Mouse (Mus musculus): ENCODE results near the gene Sept5.

Gene Sept5

DNA sequence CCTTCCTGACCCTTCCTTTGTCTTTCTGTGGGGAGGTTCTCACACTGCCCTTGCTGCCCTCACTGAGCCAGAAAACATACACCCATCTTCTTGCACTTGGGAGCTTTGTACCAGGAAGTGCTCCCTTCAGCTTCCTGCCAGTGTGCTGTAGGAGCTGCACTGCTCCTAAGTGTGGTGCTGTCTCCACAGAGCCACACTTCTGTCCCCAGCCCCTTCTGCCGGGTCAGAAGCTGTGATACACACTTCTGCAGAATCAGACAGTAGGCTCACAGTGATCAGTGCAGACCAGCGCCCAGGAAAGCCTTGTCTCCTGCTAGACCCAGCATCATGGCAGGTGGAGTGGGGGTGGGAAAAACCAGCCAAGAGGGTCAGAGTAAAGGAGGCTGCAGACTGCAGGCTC, 3.1 kb upstream of the Sept5 start:
- DNase-seq (ENCODE audit: low read depth), result no peak

DNA sequence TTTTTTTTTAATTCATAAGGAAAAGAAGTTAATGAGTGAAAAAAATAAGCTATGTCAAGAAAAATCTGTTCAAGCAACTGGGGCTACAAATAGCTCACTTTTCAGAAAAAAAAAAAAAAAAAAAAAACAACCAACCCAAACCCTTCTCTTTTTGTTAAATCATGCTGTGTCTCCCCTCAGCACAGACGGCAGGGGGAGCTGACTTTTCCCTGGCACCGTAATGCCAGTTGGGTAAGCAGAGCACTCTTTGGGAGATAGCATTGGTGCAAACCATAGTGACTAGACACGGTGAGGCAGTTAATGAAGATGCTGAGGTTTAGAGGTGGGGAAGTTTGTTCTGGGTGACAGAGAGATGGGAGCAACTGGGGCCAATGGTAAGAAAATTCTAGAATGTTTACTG, 2.3 kb upstream of the Sept5 start:
- DNase-seq (ENCODE audit: low read depth), result no peak

GRCm38 (mm10) chr16:18631141-18631540, 1.4 kb upstream of the Sept5 start:
- DNase-seq (ENCODE audit: low read depth), result no peak

DNA sequence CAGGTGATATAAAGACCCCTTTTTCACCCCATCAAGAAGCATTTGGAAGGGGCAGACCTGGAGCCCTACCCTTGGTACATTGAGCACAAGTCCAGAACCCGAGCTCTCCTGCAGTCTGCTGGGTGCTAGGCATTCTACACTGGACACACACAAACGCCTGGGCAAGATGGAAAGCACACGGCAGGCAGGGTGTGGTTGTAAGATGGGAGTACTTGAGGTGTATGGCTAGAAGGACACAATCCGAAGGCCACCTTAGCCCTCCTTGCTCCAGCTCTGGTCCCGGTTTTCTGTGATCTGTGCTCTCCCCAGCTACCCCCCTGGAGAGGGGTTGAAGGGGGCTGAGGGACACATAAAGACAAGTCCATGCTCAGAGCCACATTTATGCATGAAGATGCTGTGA, 537 bp upstream of the Sept5 start:
- no peak for DNase-seq (ENCODE audit: low read depth)

GRCm38 (mm10) chr16:18628948-18629340, 810 bp downstream of the Sept5 start:
- DNase-seq (ENCODE audit: low read depth), result no peak

- DNase-seq (ENCODE audit: low read depth), result no peak
Observed at GRCm38 (mm10) chr16:18628206-18628947, 1.4 kb downstream of the Sept5 start.

- DNase-seq (ENCODE audit: low read depth), result no peak
Observed at GRCm38 (mm10) chr16:18627163-18627562, 2.6 kb downstream of the Sept5 start.

GRCm38 (mm10) chr16:18626376-18626878, 3.3 kb downstream of the Sept5 start, which contains the start of gene Gm49601:
Gene Gm49601 (minus strand): TSS chr16:18626427.
- DNase-seq (ENCODE audit: low read depth), result peak; percentile 66

- no peak for DNase-seq (ENCODE audit: low read depth)
Observed at GRCm38 (mm10) chr16:18625791-18626311, 3.9 kb downstream of the Sept5 start.

GRCm38 (mm10) chr16:18625097-18625496, 4.7 kb downstream of the Sept5 start:
- no peak for DNase-seq (ENCODE audit: low read depth)

GRCm38 (mm10) chr16:18624641-18625040, 5.1 kb downstream of the Sept5 start:
- no peak for DNase-seq (ENCODE audit: low read depth)

GRCm38 (mm10) chr16:18623751-18624540, 5.8 kb downstream of the Sept5 start:
- no peak for DNase-seq (ENCODE audit: low read depth)

- DNase-seq (ENCODE audit: low read depth), result no peak
Observed at GRCm38 (mm10) chr16:18622916-18623750, 6.6 kb downstream of the Sept5 start.

- DNase-seq (ENCODE audit: low read depth), result no peak
Observed at GRCm38 (mm10) chr16:18622019-18622418, 7.7 kb downstream of the Sept5 start, which contains the start of gene Gp1bb. Gene Gp1bb (minus strand): TSS chr16:18622403.

DNA sequence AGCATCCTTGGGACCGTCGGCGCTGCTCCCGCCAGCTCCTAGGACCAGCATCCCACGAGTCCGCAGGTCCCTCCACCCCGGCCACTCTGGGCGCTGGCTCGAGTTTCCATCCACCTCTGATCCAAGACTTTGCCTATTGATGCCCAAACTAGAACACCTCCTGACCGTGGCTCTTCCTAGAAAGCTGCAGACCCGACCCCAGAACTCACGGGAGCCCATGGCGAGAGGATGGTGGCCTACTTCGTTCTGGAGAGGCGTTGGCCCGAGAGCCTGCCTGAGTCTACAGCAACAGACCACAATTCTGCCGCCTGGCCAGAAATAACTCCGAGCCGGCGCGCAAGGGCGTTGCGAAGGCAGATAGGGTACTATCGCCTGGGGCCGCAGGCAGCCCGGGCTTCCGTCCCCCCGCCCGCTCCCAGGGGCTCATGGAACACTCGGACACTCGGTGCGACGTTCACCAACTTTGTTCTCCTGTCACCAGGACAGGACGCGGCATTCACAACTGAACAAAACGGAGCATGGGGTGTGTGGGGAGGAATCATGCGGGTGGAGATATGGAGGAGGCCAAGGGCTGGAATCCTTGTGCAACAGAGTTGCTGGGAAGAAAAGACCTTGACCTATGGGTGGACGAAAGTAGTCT, 8.3 kb downstream of the Sept5 start:
- DNase-seq (ENCODE audit: low read depth), result no peak

GRCm38 (mm10) chr16:18620601-18621361, 9.0 kb downstream of the Sept5 start:
- DNase-seq (ENCODE audit: low read depth), result no peak

- DNase-seq (ENCODE audit: low read depth), result no peak
Observed at GRCm38 (mm10) chr16:18620201-18620600, 9.6 kb downstream of the Sept5 start.

DNA sequence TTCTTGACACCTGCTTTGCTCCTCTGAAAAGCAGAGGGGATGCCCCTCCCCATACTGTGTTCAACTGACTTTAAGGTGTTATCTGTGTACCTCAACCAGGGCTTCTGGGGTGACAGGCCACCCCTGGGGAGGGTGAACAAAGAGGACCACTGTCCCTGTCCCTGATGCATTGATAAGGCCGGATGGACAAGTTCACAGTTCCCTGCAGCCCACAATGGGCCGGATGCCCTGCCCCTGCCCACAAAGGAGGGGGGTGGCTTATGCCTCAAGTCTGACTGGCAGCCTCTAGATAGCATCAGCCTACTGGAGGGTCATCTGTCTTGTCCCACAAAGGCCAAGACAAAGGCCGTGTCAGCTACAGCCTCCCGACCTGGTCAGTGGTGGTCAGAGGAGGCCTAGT, 10.6 kb downstream of the Sept5 start:
- no peak for DNase-seq (ENCODE audit: low read depth)

- DNase-seq (ENCODE audit: low read depth), result no peak
Observed at GRCm38 (mm10) chr16:18618297-18618696, 11.5 kb downstream of the Sept5 start.

- DNase-seq (ENCODE audit: low read depth), result peak; percentile 79
Observed at GRCm38 (mm10) chr16:18617370-18618065, 12.2 kb downstream of the Sept5 start.

Measured in c-Kit-positive CD71-negative TER-119-negative erythroid progenitor cells, embryonic 14.5 days (primary cell).